Mouse (Mus musculus) midbrain, embryonic 12.5 days (tissue): ENCODE results near the gene Bsn. TPM values are rescaled to one million over a fixed set of nuclear protein-coding genes. Genes with fewer than 3 reads are reported as not detected.

Experiments used
- ATAC-seq: fragments of 200-750 bp; cut with Nextera tagmentation; 2 replicates; pipeline ENCODE4 v1.8.0; 2017; ENCODE audit warnings: low read depth, moderate TSS enrichment, moderate library complexity; ENCODE audit not compliant: low FRiP score
- H3K27ac ChIP-seq: fragments of 300-500 bp; sonication (generic); replicated peaks from 2 replicates; pipeline ENCODE4 v1.5.1; 2016; ENCODE audit warnings: mild to moderate bottlenecking
- H3K27me3 ChIP-seq: fragments of 300-500 bp; sonication (generic); 2 replicates; pipeline ENCODE4 v1.6.1; 2016; ENCODE audit warnings: mild to moderate bottlenecking
- H3K36me3 ChIP-seq: fragments of 300-500 bp; sonication (generic); 2 replicates; pipeline ENCODE4 v1.6.1; 2016
- H3K4me1 ChIP-seq: fragments of 300-500 bp; sonication (generic); 2 replicates; pipeline ENCODE4 v1.6.1; 2016
- H3K4me2 ChIP-seq: fragments of 300-500 bp; sonication (generic); replicated peaks from 2 replicates; pipeline ENCODE4 v1.6.1; 2016; ENCODE audit warnings: mild to moderate bottlenecking, moderate library complexity
- H3K4me3 ChIP-seq: fragments of 300-500 bp; sonication (generic); 2 replicates; pipeline ENCODE4 v1.5.1; 2016; ENCODE audit warnings: mild to moderate bottlenecking
- H3K9ac ChIP-seq: fragments of 300-500 bp; sonication (generic); replicated peaks from 2 replicates; pipeline ENCODE4 v1.6.1; 2016; ENCODE audit warnings: mild to moderate bottlenecking, moderate library complexity
- H3K9me3 ChIP-seq: fragments of 300-500 bp; sonication (generic); 2 replicates; pipeline ENCODE4 v1.6.1; 2016; ENCODE audit warnings: mild to moderate bottlenecking
- WGBS: fragments of 180-500 bp; shearing (Covaris S2); methylation state at CpG from one replicate; pipeline ENCODE4 v1.1.7; 2016; 5-methylcytosine and 5-hydroxymethylcytosine counted together
- polyA plus RNA-seq: library from polyadenylated mRNA; unstranded; fragments of >200 nt; fragmentation: Nextera tagmentation; extraction: Ambion mirVana; gene quantifications from 2 replicates; pipeline ENCODE4 v1.2.1, GENCODE M21; 2016

Gene Bsn
- polyA plus RNA-seq, 1 experiment from 2014 or later, result 4.4 TPM

DNA sequence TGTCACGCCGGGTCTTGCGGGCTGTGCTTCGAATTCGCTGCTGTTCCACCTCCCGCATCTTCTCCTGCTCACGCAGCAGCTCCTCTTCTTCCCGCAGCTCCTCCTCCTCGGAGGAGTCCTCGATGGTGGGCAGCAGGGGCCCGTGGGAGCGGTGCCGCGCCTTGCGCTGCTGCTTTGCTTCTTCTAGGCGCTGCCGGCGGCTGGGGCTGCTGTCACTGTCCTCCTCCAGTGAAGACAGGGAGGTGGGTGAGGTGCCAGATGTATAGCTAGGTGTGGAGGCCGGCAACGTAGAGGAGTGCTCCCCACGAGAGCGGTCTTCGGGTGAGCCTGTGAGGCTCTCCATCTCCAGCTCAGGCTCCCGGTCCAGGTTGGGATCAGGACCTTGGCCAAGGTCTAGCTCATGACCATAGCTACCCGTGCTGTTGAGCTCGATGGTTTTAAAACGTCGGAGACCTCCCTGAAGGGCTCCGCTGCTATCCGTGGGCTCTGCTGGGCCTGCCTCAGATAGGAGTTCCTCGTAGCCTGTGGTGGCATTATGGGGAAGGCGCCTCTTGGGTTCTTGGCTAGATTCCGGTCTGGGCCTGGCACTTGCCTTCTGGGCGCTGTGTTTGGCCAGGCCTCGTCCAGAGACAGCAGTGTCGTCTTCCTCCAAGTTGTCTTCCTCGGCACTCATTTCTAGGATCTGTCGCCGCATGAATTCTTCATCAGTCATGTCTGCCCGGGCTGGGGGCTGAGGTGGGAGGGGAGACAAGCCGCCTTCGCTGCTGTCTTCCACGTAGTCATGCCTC, 74.7 kb downstream of the Bsn start:
- no peak overlapping the region for H3K9ac ChIP-seq
- no peak overlapping the region for H3K4me2 ChIP-seq
- no peak overlapping the region for H3K27ac ChIP-seq
- 77% methylated on average over 43 of the region's 43 CpGs for WGBS
- no peaks in the 10 kb centered on the region for H3K9me3 ChIP-seq
- H3K4me3 ChIP-seq, result no peak overlapping the region
- ATAC-seq, result no peak
- peaks cover 23% of the 10 kb centered on the region for H3K27me3 ChIP-seq
- peaks cover 16% of the 10 kb centered on the region for H3K4me1 ChIP-seq
- H3K36me3 ChIP-seq, result peaks cover 57% of the 10 kb centered on the region

DNA sequence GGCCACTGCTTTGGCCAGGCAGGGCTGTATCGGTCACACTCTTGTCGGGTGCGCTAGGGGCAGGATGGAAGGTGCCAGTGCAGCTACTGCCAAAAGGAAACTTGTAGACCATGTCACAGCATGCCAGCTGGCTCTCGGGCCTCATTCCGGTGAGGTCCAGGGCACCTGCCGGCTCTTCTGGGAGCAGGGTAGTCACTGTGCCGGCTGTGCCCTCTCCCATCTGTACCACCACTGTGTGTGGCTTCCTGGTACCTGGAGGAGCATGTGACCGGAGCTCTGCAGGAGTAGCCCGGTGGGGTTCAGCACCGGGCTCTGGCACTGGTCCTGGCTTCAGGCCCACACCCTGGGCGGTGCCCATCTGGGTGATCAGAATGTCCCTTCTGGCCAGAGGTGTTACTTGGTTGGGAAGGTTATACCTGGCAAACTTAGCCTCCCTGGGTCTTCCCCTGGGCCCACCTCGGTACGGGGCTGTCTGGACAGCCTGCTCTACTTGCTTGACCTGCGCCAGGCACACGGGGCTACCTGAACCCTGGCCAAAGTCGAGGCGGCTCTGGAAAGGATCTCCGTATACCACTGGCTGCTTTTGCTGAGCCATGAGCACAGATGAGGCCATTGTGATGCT, 77.4 kb downstream of the Bsn start:
- Histone ChIP-seq H3K36me3 (peaks cover 61% of the 10 kb centered on the region), H3K27me3 (peaks cover 29% of the 10 kb centered on the region)
- 97% methylated on average over 18 of the region's 18 CpGs for WGBS

DNA sequence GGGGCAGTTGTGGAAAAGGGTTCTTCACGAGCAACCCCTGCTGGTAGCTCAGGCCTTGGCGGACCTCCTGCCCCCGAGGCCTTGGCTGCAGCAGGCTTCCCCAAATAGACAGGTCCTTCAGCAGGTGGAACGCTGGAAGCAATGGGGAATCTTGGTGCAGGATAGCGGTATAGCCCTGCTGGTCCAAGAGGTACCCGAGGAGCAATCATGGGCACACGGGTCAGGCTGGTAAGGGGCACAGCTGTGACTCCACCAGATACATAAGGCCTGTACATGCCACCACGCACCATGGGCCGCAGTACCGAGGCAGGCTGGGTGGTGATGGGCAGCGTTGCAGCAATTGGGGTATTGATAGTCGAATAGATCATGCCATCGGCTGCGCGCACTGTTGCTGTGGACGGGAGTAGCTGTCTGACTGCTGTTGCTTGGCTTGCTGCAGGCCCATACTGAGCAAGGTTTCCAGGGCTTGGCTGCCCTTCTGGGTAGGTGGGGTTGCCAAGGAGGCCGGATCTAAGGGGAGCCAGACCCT, 78.5 kb downstream of the Bsn start:
- Histone ChIP-seq H3K9me3 (no peaks in the 10 kb centered on the region), H3K9ac (no peak overlapping the region), H3K36me3 (peaks cover 66% of the 10 kb centered on the region), H3K4me3 (peak overlapping the region; percentile 10), H3K27me3 (peaks cover 29% of the 10 kb centered on the region), H3K27ac (peak overlapping the region; percentile 4; the same call in 1 of the 2 replicates), H3K4me1 (peaks cover 13% of the 10 kb centered on the region), H3K4me2 (peak overlapping the region; percentile 35)
- 75% methylated on average over 17 of the region's 17 CpGs for WGBS
- ATAC-seq, result no peak

More for the DNA sequence above, 77.4 kb downstream of the Bsn start:
- H3K9ac ChIP-seq, result no peak overlapping the region
- no peak overlapping the region for H3K4me3 ChIP-seq
- H3K4me1 ChIP-seq, result peaks cover 13% of the 10 kb centered on the region
- ATAC-seq, result no peak
- H3K9me3 ChIP-seq, result no peaks in the 10 kb centered on the region
- H3K4me2 ChIP-seq, result no peak overlapping the region
- no peak overlapping the region for H3K27ac ChIP-seq

DNA sequence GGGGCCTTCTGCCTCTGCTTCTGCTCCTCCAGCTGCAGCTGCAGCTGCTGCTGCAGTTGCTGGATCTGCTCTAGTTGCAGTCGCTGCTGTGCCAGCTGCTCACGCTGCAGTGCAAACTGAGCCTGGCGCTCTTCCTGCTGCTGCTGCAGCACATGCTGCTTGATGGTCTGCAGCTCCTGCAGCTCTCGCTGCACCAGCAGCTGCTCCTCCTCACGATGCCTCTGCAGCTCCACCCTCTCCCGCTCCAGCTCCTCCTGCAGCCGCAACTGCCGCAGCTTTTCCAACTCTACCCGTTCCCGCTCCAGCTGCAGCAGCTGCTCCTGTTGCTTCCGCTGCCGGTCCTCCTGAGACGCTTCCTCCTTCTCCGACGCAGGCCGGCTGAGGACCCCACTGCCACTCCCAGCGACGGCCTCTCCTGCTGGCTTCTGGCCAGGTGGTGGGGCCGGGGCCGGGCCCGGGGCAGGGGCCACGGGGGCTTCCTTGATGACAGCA, 79.0 kb downstream of the Bsn start:
- 20% methylated on average over 22 of the region's 22 CpGs for WGBS
- peaks cover 27% of the 10 kb centered on the region for H3K27me3 ChIP-seq
- peaks cover 13% of the 10 kb centered on the region for H3K4me1 ChIP-seq
- H3K36me3 ChIP-seq, result peaks cover 65% of the 10 kb centered on the region
- H3K9ac ChIP-seq, result no peak overlapping the region
- H3K4me3 ChIP-seq, result peak overlapping the region; percentile 10
- H3K9me3 ChIP-seq, result no peaks in the 10 kb centered on the region
- ATAC-seq, result no peak
- H3K4me2 ChIP-seq, result peak overlapping the region; percentile 35
- peak overlapping the region; percentile 4; the same call in 1 of the 2 replicates for H3K27ac ChIP-seq

DNA sequence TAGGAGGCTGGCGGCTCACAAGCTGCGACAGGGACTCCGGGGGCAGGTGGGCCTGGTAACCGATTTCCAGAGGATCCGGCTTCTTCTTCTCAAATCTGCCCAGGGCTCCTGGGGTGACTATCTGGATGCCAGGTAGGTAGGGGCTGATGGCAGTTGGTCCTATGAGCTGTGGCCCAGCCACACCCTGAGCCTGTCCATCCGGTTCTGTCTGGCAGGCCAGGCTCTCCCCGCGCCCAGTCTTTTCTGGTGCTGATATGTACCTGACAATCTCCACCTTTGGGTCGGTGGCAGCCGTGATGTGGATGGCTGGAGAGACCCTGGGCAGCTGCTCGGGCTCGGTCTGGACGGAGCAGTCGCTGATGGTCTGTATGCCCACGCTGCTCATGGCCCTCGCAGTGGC, 80.0 kb downstream of the Bsn start:
- no peak overlapping the region for H3K4me2 ChIP-seq
- peaks cover 20% of the 10 kb centered on the region for H3K4me1 ChIP-seq
- H3K4me3 ChIP-seq, result no peak overlapping the region
- 90% methylated on average over 16 of the region's 16 CpGs for WGBS
- H3K27ac ChIP-seq, result no peak overlapping the region
- H3K36me3 ChIP-seq, result peaks cover 62% of the 10 kb centered on the region
- H3K9ac ChIP-seq, result no peak overlapping the region
- no peaks in the 10 kb centered on the region for H3K9me3 ChIP-seq
- no peak for ATAC-seq
- H3K27me3 ChIP-seq, result peaks cover 21% of the 10 kb centered on the region

DNA sequence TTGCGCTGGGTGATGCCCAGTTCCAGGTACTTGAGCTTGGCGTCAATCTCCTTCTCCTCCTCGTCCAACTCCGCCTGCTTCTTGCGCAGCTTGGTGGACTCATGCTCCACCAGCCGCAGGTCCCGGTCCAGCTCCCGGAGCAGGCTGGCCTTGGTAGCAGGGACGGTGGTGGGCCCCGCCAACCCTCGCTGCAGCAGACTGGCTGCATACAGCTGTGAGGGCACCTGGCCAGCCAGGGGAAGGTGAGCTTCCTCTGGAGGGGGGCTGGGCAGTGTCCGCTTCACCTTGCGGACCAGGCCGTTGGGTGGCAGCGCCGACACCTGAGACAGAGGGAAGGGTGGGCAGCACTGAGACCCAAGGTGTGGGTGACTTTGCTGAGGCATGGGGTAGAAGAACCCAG, 82.3 kb downstream of the Bsn start:
- Histone ChIP-seq H3K27ac (no peak overlapping the region), H3K9me3 (no peaks in the 10 kb centered on the region), H3K36me3 (peaks cover 49% of the 10 kb centered on the region), H3K4me1 (peaks cover 30% of the 10 kb centered on the region), H3K4me2 (no peak overlapping the region), H3K9ac (no peak overlapping the region), H3K27me3 (peaks cover 25% of the 10 kb centered on the region), H3K4me3 (no peak overlapping the region)
- no peak for ATAC-seq
- WGBS, result 95% methylated on average over 16 of the region's 16 CpGs

DNA sequence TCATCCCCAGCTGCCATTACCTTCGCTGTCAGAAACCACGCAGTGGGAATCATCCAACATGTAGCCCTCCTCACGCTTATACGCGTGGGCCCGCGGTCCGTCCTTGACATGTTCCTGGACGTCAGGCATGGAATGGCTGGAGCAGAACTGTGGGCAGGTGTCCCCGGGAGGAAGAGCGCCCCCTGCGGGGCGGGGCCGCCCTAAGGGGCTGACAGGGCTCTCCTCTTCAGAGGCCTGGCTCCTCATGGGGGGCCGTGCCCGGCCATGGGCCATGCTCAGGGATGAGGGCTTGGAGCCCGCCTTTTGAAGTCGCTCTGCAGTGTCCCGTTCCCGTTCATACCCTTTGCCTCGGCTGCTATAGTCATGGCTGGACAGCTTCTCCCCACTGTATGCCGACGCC, 84.1 kb downstream of the Bsn start:
- Histone ChIP-seq H3K9me3 (no peaks in the 10 kb centered on the region), H3K4me1 (peaks cover 24% of the 10 kb centered on the region), H3K36me3 (peaks cover 49% of the 10 kb centered on the region), H3K27ac (no peak overlapping the region), H3K4me3 (no peak overlapping the region), H3K4me2 (no peak overlapping the region), H3K9ac (no peak overlapping the region), H3K27me3 (peaks cover 17% of the 10 kb centered on the region)
- 89% methylated on average over 23 of the region's 23 CpGs for WGBS
- no peak for ATAC-seq

DNA sequence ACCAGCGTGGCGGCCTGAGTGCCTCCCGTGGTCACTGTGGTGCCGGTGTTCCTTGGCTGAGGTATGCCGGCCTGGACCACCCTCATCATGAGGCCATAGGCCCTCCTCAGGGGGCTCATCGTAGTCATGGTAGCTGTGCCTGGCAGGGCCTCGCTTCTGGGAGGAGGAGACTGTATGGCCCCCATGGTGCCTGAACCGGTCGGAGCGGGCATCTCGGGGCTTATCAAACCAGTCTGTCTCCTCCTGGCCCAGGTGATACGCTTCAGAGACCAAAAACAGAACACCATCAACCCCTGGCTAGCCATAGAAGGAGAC, 84.7 kb downstream of the Bsn start:
- ATAC-seq, result no peak
- peaks cover 47% of the 10 kb centered on the region for H3K36me3 ChIP-seq
- 71% methylated on average over 12 of the region's 12 CpGs for WGBS
- H3K9ac ChIP-seq, result no peak overlapping the region
- peaks cover 18% of the 10 kb centered on the region for H3K4me1 ChIP-seq
- H3K27me3 ChIP-seq, result peaks cover 11% of the 10 kb centered on the region
- H3K4me3 ChIP-seq, result no peak overlapping the region
- no peaks in the 10 kb centered on the region for H3K9me3 ChIP-seq
- H3K4me2 ChIP-seq, result no peak overlapping the region
- no peak overlapping the region for H3K27ac ChIP-seq

DNA sequence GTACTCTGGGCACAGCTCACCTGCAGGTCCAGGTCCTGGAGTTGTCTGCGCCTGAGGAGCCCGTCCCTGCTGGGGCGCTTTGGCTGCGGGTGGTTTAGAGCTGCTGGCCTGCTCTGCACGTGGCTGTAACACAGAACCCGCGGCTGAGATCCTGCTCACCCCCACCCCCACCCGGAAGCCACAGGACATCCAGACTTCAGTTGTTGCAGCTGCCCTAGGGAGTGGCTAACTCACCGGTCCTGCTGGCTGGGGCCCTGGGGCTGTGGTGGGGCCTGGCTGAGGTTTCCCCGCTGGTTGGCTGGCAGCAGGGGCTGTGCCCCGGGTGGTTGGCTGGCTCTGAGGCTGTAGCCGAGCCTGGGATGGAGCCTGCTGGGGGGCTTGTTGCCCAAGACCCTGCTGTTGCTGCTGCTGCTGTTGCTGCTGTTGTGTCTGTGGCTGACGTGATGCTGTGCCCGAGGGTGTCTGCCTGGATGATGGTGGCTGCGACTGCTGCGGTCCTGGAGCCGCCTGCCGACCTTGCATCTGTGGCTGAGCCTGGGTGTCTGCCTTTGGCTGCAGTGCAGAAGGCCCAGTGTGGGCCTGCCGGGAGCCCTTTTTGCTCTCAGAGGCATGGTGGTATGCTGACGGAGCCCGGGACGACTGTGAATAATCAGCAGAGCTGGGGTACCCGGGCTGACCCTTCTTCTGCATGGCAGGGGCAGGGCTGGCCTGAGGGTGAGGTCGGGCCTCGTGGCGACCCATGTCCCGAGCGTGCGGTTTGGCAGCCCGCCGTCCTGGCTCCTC, 85.2 kb downstream of the Bsn start:
- Histone ChIP-seq H3K36me3 (peaks cover 47% of the 10 kb centered on the region), H3K9ac (peak overlapping the region; percentile 20; the same call in 1 of the 2 replicates), H3K27ac (peak overlapping the region; percentile 49; the same call in 1 of the 2 replicates), H3K4me1 (peaks cover 17% of the 10 kb centered on the region), H3K4me3 (no peak overlapping the region), H3K27me3 (peaks cover 10% of the 10 kb centered on the region), H3K9me3 (no peaks in the 10 kb centered on the region), H3K4me2 (peak overlapping the region; percentile 4; the same call in 1 of the 2 replicates)
- 0 out of 2 replicates have a peak, but pooled peaks have one; percentile 23 for ATAC-seq
- WGBS, result 33% methylated on average over 31 of the region's 31 CpGs

DNA sequence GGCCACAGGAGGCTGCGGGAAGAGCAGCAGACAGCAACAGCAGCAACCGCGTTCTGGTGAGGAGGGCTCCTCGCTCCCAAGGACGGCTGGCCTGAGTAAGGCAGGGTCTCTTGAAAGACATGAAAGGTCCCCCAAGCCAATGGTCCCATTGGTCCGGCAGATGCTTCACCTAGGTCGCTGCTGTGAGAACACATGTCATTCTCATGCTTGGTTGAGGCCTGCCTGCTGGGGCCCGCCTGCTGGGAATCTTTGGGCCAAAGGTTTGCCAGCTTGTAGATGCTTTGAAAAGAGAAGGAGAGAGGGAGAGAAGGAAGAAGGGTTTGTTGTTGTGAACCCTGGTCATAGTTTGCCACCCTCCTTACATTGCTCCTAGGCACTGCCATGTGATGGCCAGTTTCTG, 90.6 kb downstream of the Bsn start:
- Histone ChIP-seq H3K4me3 (no peak overlapping the region), H3K9ac (0 out of 2 replicates have a peak overlapping the region, but pooled peaks have one; percentile 20), H3K9me3 (no peaks in the 10 kb centered on the region), H3K4me1 (peaks cover 17% of the 10 kb centered on the region), H3K36me3 (peaks cover 28% of the 10 kb centered on the region), H3K4me2 (no peak overlapping the region), H3K27ac (no peak overlapping the region), H3K27me3 (no peaks in the 10 kb centered on the region)
- 82% methylated on average over 8 of the region's 8 CpGs for WGBS
- no peak for ATAC-seq

DNA sequence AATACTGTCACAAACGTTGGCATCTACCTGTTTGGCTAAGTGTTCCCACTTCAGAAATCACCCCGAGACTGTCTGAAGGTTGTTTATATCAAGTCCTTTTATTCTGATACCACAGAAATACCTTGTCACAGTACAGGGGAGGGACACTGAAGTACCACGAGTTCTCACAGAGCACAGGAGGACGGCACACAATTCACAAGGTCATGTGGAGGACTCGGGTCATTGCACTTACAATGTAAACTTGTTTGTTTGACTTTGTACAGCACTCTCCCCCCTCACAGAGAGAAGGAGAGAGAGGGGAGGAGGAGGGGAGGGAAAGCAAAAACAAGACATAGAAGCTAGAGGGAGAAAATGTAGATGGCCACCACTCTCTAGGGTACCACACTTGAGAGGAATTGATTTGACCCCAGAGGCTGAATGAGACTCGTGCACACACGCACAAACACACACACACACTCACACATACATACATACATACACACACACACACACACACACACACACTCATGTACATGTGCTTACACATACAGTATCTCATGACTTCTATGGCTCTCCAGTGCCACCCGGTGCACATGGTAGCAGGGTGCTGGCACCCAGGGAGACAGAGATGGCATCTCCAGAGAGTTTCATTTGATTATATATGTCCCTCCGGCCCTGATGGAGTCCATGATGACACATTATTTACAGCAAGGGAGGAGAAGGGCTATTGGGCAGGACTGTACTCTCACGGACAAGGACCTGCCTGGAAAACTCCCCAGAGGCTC, 94.1 kb downstream of the Bsn start:
- H3K9me3 ChIP-seq, result no peaks in the 10 kb centered on the region
- peaks cover 28% of the 10 kb centered on the region for H3K4me1 ChIP-seq
- 68% methylated on average over 10 of the region's 10 CpGs for WGBS
- no peak for ATAC-seq
- no peaks in the 10 kb centered on the region for H3K27me3 ChIP-seq
- H3K36me3 ChIP-seq, result peaks cover 26% of the 10 kb centered on the region
- no peak overlapping the region for H3K4me3 ChIP-seq
- H3K4me2 ChIP-seq, result no peak overlapping the region
- no peak overlapping the region for H3K27ac ChIP-seq
- H3K9ac ChIP-seq, result no peak overlapping the region
